Mouse (Mus musculus) G1E (cell line): ENCODE data around the gene Degs1. TPM values are rescaled to one million over a fixed set of nuclear protein-coding genes. Genes with fewer than 3 reads are reported as not detected.

Experiments used
- ATAC-seq: 2 replicates; pipeline ENCODE4 v1.8.0; 2016; ENCODE audit warnings: mild to moderate bottlenecking; ENCODE audit not compliant: insufficient number of reproducible peaks, poor library complexity, low FRiP score, severe bottlenecking; ENCODE audit errors: extremely low read depth
- DNase-seq: peaks from one replicate; pipeline ENCODE4 v3.0.0; 2012; ENCODE audit warnings: low spot score
- H3K27me3 ChIP-seq: 2 replicates; pipeline ENCODE4 v1.6.1; 2012; ENCODE audit warnings: mild to moderate bottlenecking, low read length, inconsistent platforms; ENCODE audit not compliant: insufficient read depth
- H3K36me3 ChIP-seq: replicated peaks from 2 replicates; pipeline ENCODE3; 2012; ENCODE audit warnings: mild to moderate bottlenecking, inconsistent platforms
- H3K4me1 ChIP-seq: 2 replicates; pipeline ENCODE4 v1.6.1; 2012; ENCODE audit warnings: low read depth, low read length, inconsistent platforms, mixed read lengths; ENCODE audit not compliant: insufficient read depth
- H3K4me3 ChIP-seq: 2 replicates; pipeline ENCODE4 v1.5.1; 2012; ENCODE audit warnings: low read depth, mild to moderate bottlenecking, inconsistent platforms, low read length, moderate library complexity, mixed read lengths
- H3K9me3 ChIP-seq: replicated peaks from 2 replicates; pipeline ENCODE4 v1.6.1; 2012; ENCODE audit warnings: inconsistent platforms
- CTCF ChIP-seq: IDR thresholded peaks from 2 replicates; pipeline ENCODE4 v1.5.1; 2012; ENCODE audit warnings: low read depth, low read length, inconsistent platforms, mixed read lengths
- GATA1 ChIP-seq: IDR thresholded peaks from 2 replicates; pipeline ENCODE4 v1.6.1; 2012; ENCODE audit warnings: borderline replicate concordance, low read length, inconsistent platforms, mixed read lengths
- GATA2 ChIP-seq: IDR thresholded peaks from 2 replicates; pipeline ENCODE4 v1.6.1; 2012; ENCODE audit warnings: low read depth, low read length, inconsistent platforms, borderline replicate concordance
- POLR2AphosphoS5 ChIP-seq: IDR thresholded peaks from 2 replicates; pipeline ENCODE4 v1.6.1; 2012; ENCODE audit warnings: low read depth, low read length, inconsistent platforms; ENCODE audit not compliant: insufficient replicate concordance
- TAL1 ChIP-seq: conservative IDR thresholded peaks from 2 replicates; pipeline ENCODE4 v1.6.1; 2012; ENCODE audit warnings: low read depth, low read length, inconsistent platforms, mixed read lengths
- polyA plus RNA-seq: library from polyadenylated mRNA; stranded (reverse); fragments of >175 nt; gene quantifications from 2 replicates; pipeline ENCODE4 v1.2.3, GENCODE M21; 2012
- total RNA-seq, 2 experiments: library from RNA; stranded (forward) in 1 of 2; stranded (reverse) in 1 of 2; fragments of 200-1000 nt in 1 of 2; fragments of >200 nt in 1 of 2; fragmentation: Nextera tagmentation in 1 of 2; gene quantifications; 2 replicates each; pipeline ENCODE4 v1.2.3; 2014 to 2017

The Degs1 gene
- total and polyA plus RNA-seq, 3 experiments: 21.3 to 75.6 (median 59.1) TPM

- H3K4me1 ChIP-seq: peaks cover 2% of the 10 kb centered on the region; the same call in 1 of the 2 replicates
- H3K27me3 ChIP-seq: peaks cover 2% of the 10 kb centered on the region; the same call in 1 of the 2 replicates
- no peak for DNase-seq
- no peaks in the 10 kb centered on the region for H3K9me3 ChIP-seq
- H3K4me3 ChIP-seq: no peak overlapping the region
- no peak for ATAC-seq
- H3K36me3 ChIP-seq: peaks cover 41% of the 10 kb centered on the region
- TF ChIP-seq POLR2AphosphoS5: no peak
- TF ChIP-seq CTCF: no peak
- no peak for TF ChIP-seq GATA1
- no peak for TF ChIP-seq TAL1
- no peak for TF ChIP-seq GATA2
Measured at GRCm38 (mm10) chr1:182271632-182272031, 11.0 kb downstream of the Degs1 start.

DNA sequence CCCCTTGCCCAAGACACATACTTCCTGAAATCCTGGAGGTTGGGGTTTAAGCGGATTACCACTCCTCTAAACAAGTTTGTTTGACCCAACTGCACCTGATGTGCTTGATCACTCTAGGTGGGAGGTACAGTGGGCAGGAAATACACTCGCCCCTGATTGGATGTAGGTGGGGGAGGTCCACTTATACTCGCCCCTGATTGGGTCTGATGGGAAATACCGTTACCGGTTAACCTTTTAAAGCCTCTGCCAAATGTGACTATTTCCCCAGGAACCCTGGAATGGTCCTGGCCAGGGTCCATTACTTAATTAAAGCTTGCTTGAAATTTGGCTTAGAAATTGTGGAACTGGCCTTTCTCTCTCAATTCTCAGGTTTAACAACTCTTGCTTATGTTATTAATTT, 11.5 kb downstream of the Degs1 start:
- TF ChIP-seq GATA2 (no peak), POLR2AphosphoS5 (no peak), CTCF (no peak), GATA1 (no peak), TAL1 (no peak)
- H3K4me1 ChIP-seq: no peaks in the 10 kb centered on the region; the same call in 1 of the 2 replicates
- peaks cover 2% of the 10 kb centered on the region; the same call in 1 of the 2 replicates for H3K27me3 ChIP-seq
- H3K9me3 ChIP-seq: no peaks in the 10 kb centered on the region
- ATAC-seq (no peak), DNase-seq (no peak)
- H3K36me3 ChIP-seq: peaks cover 36% of the 10 kb centered on the region
- no peak overlapping the region for H3K4me3 ChIP-seq

DNA sequence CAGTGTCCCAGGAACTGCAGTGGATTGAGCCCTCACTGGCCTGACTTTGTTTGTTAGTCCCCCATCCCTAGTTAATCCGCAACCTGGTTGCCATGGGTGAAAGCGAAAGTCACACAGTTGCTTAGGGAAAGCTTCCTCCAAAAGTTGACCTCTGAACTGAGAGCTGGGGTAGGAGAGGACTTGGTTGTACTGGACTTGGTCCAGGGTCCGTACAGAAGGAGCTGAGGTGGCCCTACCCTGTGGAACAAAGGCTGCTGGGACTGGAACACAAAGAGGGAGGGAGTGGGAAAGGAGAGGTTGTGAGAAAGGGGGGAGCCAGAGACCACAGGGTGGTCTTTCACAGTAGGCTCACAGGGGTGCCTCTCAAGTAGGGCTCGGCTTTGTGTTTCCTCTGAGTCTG, 14.3 kb downstream of the Degs1 start:
- ATAC-seq (no peak), DNase-seq (no peak)
- peaks cover 2% of the 10 kb centered on the region; the same call in 1 of the 2 replicates for H3K27me3 ChIP-seq
- TF ChIP-seq POLR2AphosphoS5: no peak
- TF ChIP-seq CTCF: no peak
- no peak for TF ChIP-seq GATA1
- H3K4me3 ChIP-seq: no peak overlapping the region
- peaks cover 9% of the 10 kb centered on the region for H3K36me3 ChIP-seq
- H3K4me1 ChIP-seq: no peaks in the 10 kb centered on the region
- no peaks in the 10 kb centered on the region for H3K9me3 ChIP-seq

DNA sequence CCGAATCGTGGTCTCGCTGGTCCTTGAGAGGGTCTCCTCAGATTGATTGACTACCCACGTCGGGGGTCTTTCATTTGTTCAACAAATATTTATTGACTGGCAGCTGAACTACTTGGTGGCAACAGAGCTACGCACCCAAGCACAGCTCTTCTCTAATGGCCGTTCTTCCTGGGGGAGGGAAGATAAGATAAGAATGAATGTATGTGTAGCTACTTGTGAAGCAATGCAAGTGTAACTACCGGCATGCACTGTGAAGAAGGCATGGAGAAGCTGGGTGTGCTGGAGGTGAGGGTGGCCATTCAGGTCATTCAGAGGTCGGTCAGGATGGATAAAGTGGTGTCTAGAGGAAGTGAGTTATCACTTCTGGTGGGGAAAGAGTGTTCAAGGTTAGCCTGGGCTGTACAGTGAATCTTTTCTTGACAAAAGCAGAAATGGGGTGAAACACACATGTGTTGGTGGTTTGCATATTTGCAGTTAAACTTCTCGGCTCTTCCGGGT, 16.5 kb downstream of the Degs1 start:
- no peak for ATAC-seq
- no peak for DNase-seq
- TF ChIP-seq TAL1 (no peak), CTCF (no peak), GATA2 (no peak), POLR2AphosphoS5 (no peak), GATA1 (no peak)
- no peak overlapping the region for H3K4me3 ChIP-seq
- peaks cover 2% of the 10 kb centered on the region; the same call in 1 of the 2 replicates for H3K27me3 ChIP-seq
- no peaks in the 10 kb centered on the region for H3K36me3 ChIP-seq
- no peaks in the 10 kb centered on the region for H3K9me3 ChIP-seq
- no peaks in the 10 kb centered on the region for H3K4me1 ChIP-seq

DNA sequence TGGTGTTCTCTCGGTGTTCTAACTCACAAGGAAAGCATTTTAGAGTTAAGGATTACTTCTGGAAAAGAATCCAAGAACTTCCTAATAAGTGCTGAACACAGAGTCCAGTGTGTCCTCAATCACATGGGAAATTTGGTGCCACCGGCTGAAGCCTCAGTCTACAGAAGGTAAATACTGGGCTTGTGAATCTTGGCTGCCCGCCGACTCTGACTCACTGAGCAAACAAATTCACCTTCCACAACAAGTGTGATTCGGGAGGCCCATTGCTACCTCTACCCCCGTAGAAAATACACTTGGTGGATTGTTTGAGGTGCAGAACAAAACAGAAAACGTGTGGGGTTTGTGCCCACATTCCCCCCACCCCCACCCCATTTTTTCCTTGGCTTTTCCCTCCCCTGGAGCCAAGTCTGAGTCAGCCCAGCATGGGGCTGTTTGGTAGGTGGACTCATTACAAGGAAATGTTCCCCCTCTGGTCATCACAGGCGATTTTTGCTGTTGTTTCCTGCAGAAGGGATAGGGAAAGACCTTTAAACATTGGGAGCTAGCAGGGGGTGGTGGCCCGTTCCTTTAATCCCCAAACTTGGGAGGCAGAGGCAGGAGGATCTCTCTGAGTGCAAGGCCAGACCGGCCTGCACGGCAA, 26.4 kb downstream of the Degs1 start:
- Histone ChIP-seq H3K4me3 (no peak overlapping the region), H3K4me1 (no peaks in the 10 kb centered on the region), H3K9me3 (no peaks in the 10 kb centered on the region), H3K36me3 (no peaks in the 10 kb centered on the region), H3K27me3 (no peaks in the 10 kb centered on the region)
- TF ChIP-seq TAL1 (no peak), GATA2 (no peak), GATA1 (no peak), POLR2AphosphoS5 (no peak), CTCF (no peak)
- DNase-seq: no peak
- ATAC-seq: no peak

- no peaks in the 10 kb centered on the region for H3K36me3 ChIP-seq
- no peaks in the 10 kb centered on the region for H3K27me3 ChIP-seq
- no peak overlapping the region for H3K4me3 ChIP-seq
- TF ChIP-seq GATA2 (no peak), POLR2AphosphoS5 (no peak), CTCF (no peak), TAL1 (no peak), GATA1 (no peak)
- DNase-seq (no peak), ATAC-seq (no peak)
- no peaks in the 10 kb centered on the region for H3K4me1 ChIP-seq
- H3K9me3 ChIP-seq: no peaks in the 10 kb centered on the region
Measured at GRCm38 (mm10) chr1:182255031-182255430, 27.6 kb downstream of the Degs1 start.
